Mouse (Mus musculus): ENCODE results near the gene Gfi1.
A peak's percentile ranks its signal among the peaks of the same experiment; 100 is the strongest.

Gene Gfi1

GRCm38 (mm10) chr5:107722661-107723532 is 2.9 kb downstream of the Gfi1 start:
- no peak for DNase-seq (ENCODE audit: low read depth)

GRCm38 (mm10) chr5:107721638-107722011 is 4.2 kb downstream of the Gfi1 start:
- DNase-seq (ENCODE audit: low read depth), result no peak

GRCm38 (mm10) chr5:107720991-107721637 is 4.7 kb downstream of the Gfi1 start:
- DNase-seq (ENCODE audit: low read depth), result no peak

- no peak for DNase-seq (ENCODE audit: low read depth)
These were observed 5.3 kb downstream of the Gfi1 start for GRCm38 (mm10) chr5:107720511-107720910.

GRCm38 (mm10) chr5:107719786-107720185 is 6.0 kb downstream of the Gfi1 start:
- no peak for DNase-seq (ENCODE audit: low read depth)

- no peak for DNase-seq (ENCODE audit: low read depth)
These were observed 6.6 kb downstream of the Gfi1 start for GRCm38 (mm10) chr5:107719209-107719608.

- DNase-seq (ENCODE audit: low read depth), result no peak
These were observed 7.9 kb downstream of the Gfi1 start for GRCm38 (mm10) chr5:107717871-107718361.

- DNase-seq (ENCODE audit: low read depth), result no peak
These were observed 14.1 kb downstream of the Gfi1 start for GRCm38 (mm10) chr5:107711689-107712088.

GRCm38 (mm10) chr5:107708124-107708797 is 17.6 kb downstream of the Gfi1 start:
- DNase-seq (ENCODE audit: low read depth), result no peak

- no peak for DNase-seq (ENCODE audit: low read depth)
These were observed 19.6 kb downstream of the Gfi1 start for GRCm38 (mm10) chr5:107706262-107706661.

GRCm38 (mm10) chr5:107705756-107706155 is 20.1 kb downstream of the Gfi1 start:
- no peak for DNase-seq (ENCODE audit: low read depth)

- no peak for DNase-seq (ENCODE audit: low read depth)
These were observed 22.6 kb downstream of the Gfi1 start for GRCm38 (mm10) chr5:107703207-107703763.

- DNase-seq (ENCODE audit: low read depth), result no peak
These were observed 24.2 kb downstream of the Gfi1 start for GRCm38 (mm10) chr5:107701658-107702057.

- DNase-seq (ENCODE audit: low read depth), result no peak
These were observed 25.0 kb downstream of the Gfi1 start for GRCm38 (mm10) chr5:107700873-107701272.

GRCm38 (mm10) chr5:107698888-107699287 is 26.9 kb downstream of the Gfi1 start:
- no peak for DNase-seq (ENCODE audit: low read depth)

- DNase-seq (ENCODE audit: low read depth), result no peak
These were observed 30.8 kb downstream of the Gfi1 start for GRCm38 (mm10) chr5:107695019-107695418.

GRCm38 (mm10) chr5:107688499-107688866 is 37.4 kb downstream of the Gfi1 start:
- DNase-seq (ENCODE audit: low read depth), result no peak

- peak; percentile 53 for DNase-seq (ENCODE audit: low read depth)
These were observed 38.0 kb downstream of the Gfi1 start for GRCm38 (mm10) chr5:107687592-107688498.

GRCm38 (mm10) chr5:107687161-107687560 is 38.7 kb downstream of the Gfi1 start:
- DNase-seq (ENCODE audit: low read depth), result no peak

- no peak for DNase-seq (ENCODE audit: low read depth)
These were observed 41.5 kb downstream of the Gfi1 start for GRCm38 (mm10) chr5:107684380-107684779.

- DNase-seq (ENCODE audit: low read depth), result no peak
These were observed 44.5 kb downstream of the Gfi1 start for GRCm38 (mm10) chr5:107681300-107681699.

Measured in c-Kit-positive CD71-negative TER-119-negative erythroid progenitor cells, embryonic 14.5 days (primary cell).